Mouse (Mus musculus) ZHBTc4 (cell line): ENCODE measurements around the gene Rap1a.
A peak's percentile ranks its signal among the peaks of the same experiment; 100 is the strongest.

ENCODE experiments used
- DNase-seq: peaks from one replicate; pipeline ENCODE4 v3.0.0-alpha.2; 2011; ENCODE audit warnings: low read depth, low spot score

Gene Rap1a

GRCm38 (mm10) chr3:105801191-105802166 is at the start of gene Rap1a:
Gene Rap1a, minus strand, starts transcription at chr3:105801336.
- DNase-seq = peak; percentile 87

DNA sequence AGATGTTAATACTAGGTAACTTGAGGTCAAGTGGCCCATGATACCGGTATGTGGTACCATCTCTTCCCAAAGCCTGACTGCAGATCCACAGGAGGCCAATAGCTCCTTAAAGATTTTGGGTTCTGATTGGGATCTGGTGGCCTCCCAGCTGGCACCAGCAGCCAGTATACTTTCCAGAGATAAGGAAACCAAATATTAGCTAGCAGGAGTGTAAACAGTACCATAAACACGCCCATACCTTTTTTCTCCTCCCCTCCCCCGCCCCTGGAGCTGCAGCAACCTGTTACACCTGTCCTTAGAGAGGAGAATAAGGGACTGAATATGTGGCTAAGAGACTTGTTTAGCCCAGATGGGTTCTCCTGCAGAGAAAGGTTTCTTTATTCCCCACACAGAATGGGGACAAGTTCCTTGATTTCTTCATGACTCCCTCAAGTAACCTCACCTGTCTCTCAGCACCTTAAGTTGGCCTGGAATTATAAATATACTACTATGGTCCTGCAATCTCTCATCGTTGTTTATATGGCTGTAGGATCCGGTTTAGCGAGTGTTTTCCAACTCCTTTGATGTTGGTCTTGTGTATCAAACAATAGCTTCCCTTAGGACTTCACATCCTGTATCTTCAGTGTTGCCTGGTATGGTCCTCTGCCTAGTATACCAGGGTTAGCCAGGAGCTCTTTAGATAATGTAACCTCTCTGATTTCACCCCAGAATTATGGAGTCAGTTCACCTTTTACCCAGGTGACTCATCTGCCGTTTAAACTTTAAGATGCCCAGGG is 45.3 kb upstream of the Rap1a start:
- no peak for DNase-seq

DNA sequence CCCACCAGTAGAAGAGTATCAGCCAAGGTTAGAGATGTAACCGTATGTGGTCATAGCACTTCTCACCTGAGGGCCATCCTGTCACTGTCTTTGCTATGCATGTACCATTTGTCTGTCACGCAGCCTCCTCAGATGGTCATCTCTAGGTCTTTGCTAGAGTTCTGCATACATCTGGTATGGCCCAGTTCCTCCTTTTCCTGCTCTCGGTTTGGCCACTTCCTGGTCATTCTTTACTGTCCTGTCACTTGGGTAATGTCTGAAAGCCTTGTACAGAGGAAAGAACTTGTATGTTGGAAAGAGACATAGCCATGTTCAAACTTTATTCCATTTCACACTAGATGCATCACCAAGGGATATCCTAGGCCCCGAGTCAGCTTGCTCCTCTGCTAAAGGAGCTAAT is 38.7 kb upstream of the Rap1a start:
- no peak for DNase-seq

DNA sequence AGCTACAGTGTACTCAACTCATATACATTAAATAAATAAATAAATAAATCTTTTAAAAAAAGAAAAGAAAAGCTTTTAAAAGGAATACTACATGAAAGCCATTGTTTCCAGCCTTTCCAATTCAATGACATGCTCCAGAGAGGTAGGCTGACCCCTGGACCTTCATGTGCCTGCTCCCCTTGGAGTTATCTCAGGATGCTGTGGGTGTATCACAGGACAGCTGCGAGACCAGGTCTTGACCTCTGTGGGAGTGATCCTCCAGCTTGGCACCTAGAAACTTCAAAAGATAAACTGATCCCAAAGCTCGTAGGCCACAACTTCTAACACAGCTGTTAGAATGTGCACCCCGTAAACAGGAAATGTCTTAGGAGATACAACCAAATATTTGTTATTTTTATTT is 37.5 kb upstream of the Rap1a start:
- no peak for DNase-seq

- no peak for DNase-seq
Observed at GRCm38 (mm10) chr3:105836883-105837282, 35.7 kb upstream of the Rap1a start.

- DNase-seq = no peak
Observed at GRCm38 (mm10) chr3:105835875-105836274, 34.7 kb upstream of the Rap1a start.

- DNase-seq = no peak
Observed at GRCm38 (mm10) chr3:105831584-105831983, 30.4 kb upstream of the Rap1a start.

DNA sequence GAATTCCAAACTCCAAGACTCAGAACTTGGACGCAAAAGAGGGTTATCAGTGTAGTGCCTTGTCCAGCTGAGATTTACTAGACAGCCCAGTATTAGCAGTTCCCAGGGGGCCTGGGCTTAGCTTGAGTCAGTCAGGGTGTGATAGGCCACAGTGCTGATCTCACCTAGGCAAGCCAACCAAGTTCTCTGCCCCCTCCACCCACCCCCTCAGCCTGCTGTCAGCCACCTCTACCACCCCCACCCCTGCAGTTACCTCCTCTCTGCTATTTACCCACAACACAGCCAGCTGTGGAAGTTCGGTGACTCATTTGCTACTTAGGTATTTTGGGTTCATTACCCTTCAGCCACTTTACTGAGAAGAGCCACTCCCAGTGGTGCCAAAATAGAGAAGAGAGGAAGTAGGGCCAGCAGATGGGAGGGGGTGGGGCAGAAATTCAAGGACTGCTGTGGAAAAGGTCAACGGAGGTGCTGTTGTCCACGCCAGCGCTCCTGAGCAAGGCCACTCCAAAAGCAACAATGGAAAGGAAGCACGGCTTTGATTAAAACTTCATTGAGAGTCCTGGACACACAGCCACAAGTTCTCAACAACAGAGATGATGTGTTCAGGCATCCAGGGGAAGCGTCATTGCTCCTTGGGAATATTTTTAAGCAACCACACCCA is 24.5 kb upstream of the Rap1a start:
- DNase-seq = peak; percentile 47

- DNase-seq = no peak
Observed at GRCm38 (mm10) chr3:105824704-105825103, 23.6 kb upstream of the Rap1a start.

GRCm38 (mm10) chr3:105824103-105824502 is 23.0 kb upstream of the Rap1a start:
- no peak for DNase-seq

- DNase-seq = no peak
Observed at GRCm38 (mm10) chr3:105823609-105824008, 22.5 kb upstream of the Rap1a start.

DNA sequence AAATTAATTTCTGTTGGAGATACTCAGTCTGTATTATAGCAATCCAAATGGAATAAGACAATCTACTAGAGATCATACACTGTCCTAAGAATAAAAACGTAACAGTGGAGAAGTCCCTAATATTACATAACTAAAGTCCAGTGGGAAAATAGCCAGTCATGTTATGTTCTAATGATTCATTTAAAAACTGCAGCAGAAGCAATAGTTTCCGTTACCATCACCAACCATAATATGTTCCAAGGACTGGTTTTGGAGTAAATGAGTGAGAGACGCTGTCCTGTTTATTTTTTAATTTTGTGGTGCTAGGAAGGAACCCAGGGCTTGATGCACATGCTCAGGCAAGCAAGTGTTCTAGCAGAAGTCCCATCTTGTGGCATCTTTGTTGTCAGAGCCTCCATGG is 20.4 kb upstream of the Rap1a start:
- no peak for DNase-seq

DNA sequence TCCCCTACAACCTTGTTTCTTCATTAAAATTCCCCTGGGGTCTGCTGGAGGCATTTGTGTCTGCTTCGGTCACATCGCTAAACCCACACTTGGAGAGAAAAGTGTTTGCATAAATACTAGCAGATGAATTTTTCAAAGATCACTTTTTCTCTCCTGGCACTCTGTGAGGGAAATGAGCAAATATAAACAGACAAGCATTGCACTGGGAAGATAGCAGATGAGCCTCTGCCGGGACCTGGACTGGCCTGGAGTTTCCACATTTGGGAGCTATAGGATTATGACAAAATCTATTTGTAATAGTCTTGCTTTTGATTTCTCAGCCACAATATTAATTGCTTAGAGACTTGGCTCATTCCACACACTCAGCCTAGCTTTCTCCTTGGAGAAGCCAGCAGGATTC is 19.1 kb upstream of the Rap1a start:
- DNase-seq = no peak

GRCm38 (mm10) chr3:105818130-105819004 is 17.2 kb upstream of the Rap1a start:
- DNase-seq = no peak

DNA sequence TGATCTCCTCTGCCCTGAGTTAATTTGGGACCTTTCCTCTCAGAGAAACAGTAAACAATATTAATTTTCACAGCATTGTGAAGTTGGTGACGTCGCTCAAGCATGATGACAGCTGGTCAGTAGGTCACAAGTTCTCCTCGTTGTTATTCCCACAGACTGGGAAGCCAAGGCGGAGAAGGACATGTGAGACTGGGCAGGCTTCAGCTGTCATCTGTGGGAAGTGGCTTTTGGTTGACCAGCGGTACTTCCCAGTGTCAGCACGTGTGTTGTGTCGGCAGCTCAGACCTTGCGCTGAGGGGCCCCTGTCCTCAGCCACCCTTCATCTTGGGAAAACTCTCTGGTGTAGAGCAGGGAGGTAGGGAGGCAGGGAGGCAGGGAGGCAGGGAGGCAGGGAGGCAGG is 15.0 kb upstream of the Rap1a start:
- DNase-seq = no peak

- DNase-seq = no peak
Observed at GRCm38 (mm10) chr3:105815236-105815904, 14.2 kb upstream of the Rap1a start.

DNA sequence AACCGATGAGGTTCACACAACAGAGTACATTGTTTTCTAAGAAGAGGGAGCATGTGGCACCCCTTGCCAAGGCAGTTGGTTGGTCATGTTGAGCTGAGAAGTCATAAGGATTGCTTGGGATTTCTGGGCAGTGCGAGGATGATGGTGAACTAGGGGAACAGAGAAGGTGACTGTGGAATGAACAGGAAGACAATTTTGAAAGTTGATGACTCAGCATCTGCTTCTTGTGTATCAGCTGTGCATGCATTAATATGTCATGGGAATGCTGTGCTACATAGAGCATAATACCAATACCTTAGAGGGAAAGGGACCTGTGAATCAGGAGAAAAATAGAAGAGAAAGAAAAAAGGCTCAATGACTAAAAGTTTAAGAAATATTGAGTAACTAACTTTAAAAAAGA is 10.0 kb upstream of the Rap1a start:
- DNase-seq = no peak

GRCm38 (mm10) chr3:105808179-105809037 is 7.3 kb upstream of the Rap1a start:
- DNase-seq = no peak

DNA sequence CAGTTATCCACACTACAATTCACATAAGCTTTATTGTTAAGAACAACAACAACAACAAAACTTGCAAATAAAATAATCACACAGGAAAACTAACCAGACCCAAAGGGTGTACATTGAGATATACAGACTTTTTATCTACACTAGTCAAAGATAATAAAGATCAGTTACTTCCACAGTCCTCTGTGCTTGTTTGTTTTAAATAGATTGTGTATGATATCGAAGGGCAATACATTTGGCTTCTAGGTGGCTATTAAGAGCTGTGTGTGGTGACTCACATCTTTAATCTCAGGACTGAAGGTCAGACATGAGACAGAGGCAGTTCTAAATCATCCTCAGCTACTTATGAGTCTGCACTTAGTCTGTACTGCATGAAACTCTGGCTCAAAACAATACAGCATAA is 6.5 kb upstream of the Rap1a start:
- DNase-seq = no peak
